Mouse (Mus musculus): Measurements from ENCODE around the gene Glb1l2. TPM values are rescaled to one million over a fixed set of nuclear protein-coding genes. Genes with fewer than 3 reads are reported as not detected.

Gene Glb1l2
- total RNA-seq (2023; ENCODE audit: inconsistent age): not detected in 4 replicates

DNA sequence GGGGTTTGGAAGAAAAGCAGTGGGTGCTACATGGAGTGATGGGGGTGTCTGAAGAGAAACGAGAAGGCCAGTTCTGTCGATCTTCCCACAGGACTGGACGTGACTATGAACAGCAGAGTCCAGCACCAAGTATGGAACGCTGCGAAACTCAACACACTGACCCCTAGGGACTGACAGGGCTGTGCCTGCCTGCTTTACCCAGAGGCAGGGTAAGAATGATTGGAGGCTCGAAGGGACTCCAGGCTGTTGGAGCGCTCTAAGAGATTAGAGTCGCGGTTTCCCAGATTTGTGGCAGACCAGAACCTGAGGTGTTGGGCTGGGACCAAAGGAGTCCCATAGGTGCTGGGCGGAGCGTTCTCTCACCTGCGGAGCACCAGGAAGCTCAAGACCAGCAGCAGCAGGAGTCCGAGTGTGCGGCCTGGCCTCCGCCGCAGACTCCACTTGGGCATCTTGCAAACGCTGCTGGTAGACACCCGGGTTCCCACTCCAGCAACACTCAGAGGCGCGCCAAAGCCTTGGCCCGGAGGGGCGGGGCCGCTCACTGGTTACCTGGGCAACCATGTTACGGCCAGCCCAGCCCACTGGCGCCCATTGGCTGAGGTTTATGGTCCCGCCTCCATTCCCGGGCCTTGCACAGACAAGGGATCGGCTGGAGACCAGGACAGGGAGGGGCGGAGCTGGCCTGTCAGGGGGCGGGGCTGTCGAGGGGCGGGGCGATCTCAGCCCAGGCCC lies at the start of gene Glb1l2:
Gene Glb1l2, minus strand, starts transcription at position 534 of the 732 bp plus-strand sequence.

GRCm38 (mm10) chr9:26733206-26733891 lies 72.9 kb downstream of the Glb1l2 start, which contains the start of gene B3gat1:
TSS of gene B3gat1 (plus strand) at chr9:26733728.

Other genes with a start within 250 kb of the Glb1l2 start
- gene B3gat1, start 72.7 kb downstream of the Glb1l2 start, total RNA-seq (2023; ENCODE audit: inconsistent age): not detected in 4 replicates
- gene Glb1l3, start 54.4 kb upstream of the Glb1l2 start, total RNA-seq (2023; ENCODE audit: inconsistent age): not detected in 4 replicates
- not detected in 4 replicates for gene Gm1110, start 116.6 kb upstream of the Glb1l2 start, total RNA-seq (2023; ENCODE audit: inconsistent age)
- 5.1 to 8.4 TPM (median 7.3 TPM) in 4 replicates for gene Acad8, start 193.1 kb upstream of the Glb1l2 start, total RNA-seq (2023; ENCODE audit: inconsistent age)
- 7.2 to 12.1 TPM (median 8.5 TPM) in 4 replicates for gene Thyn1, start 193.2 kb upstream of the Glb1l2 start, total RNA-seq (2023; ENCODE audit: inconsistent age)
- 1.8 to 2.6 TPM (median 1.8 TPM) in 4 replicates for gene Vps26b, start 223.6 kb upstream of the Glb1l2 start, total RNA-seq (2023; ENCODE audit: inconsistent age)
- 15.5 to 19.8 TPM (median 18.6 TPM) in 4 replicates for gene Ncapd3, start 223.7 kb upstream of the Glb1l2 start, total RNA-seq (2023; ENCODE audit: inconsistent age)

All from B cell, adult (primary cell).